Mouse (Mus musculus) embryonic fibroblast, embryonic 13.5 days (primary cell): ENCODE results near the gene Itgb3.

Experiments
- CTCF ChIP-seq: IDR thresholded peaks from 2 replicates; pipeline ENCODE4 v1.5.1; 2011; ENCODE audit warnings: mild to moderate bottlenecking, control low read depth, low read length, moderate library complexity, borderline replicate concordance; ENCODE audit not compliant: insufficient read depth
- POLR2A ChIP-seq: IDR thresholded peaks from 2 replicates; pipeline ENCODE4 v1.6.1; 2011; ENCODE audit warnings: low read depth, mild to moderate bottlenecking, control low read depth, low read length, moderate library complexity

- TF ChIP-seq CTCF: no peak
- no peak for TF ChIP-seq POLR2A
Measured at GRCm38 (mm10) chr11:104707084-104707483, 99.3 kb downstream of the Itgb3 start.
